Mouse (Mus musculus) urinary bladder, postnatal 25 days (tissue): ENCODE measurements around the gene Iqschfp.

ENCODE experiments used
- DNase-seq: peaks from one replicate; pipeline ENCODE4 v3.0.0; 2022; ENCODE audit warnings: low spot score

Iqschfp gene

GRCm38 (mm10) chr3:68434435-68434834 is 542.4 kb downstream of the Iqschfp start:
- no peak for DNase-seq

- DNase-seq, result no peak
Observed at GRCm38 (mm10) chr3:68434897-68435296, 542.9 kb downstream of the Iqschfp start.

- no peak for DNase-seq
Observed at GRCm38 (mm10) chr3:68448480-68448879, 556.4 kb downstream of the Iqschfp start.

GRCm38 (mm10) chr3:68451634-68452033 is 559.6 kb downstream of the Iqschfp start:
- no peak for DNase-seq

- DNase-seq, result no peak
Observed at GRCm38 (mm10) chr3:68453266-68453665, 561.2 kb downstream of the Iqschfp start.

GRCm38 (mm10) chr3:68453719-68454455 is 561.9 kb downstream of the Iqschfp start:
- no peak for DNase-seq

GRCm38 (mm10) chr3:68466643-68467042 is 574.6 kb downstream of the Iqschfp start:
- no peak for DNase-seq

GRCm38 (mm10) chr3:68467941-68468687 is 576.1 kb downstream of the Iqschfp start:
- DNase-seq, result no peak

GRCm38 (mm10) chr3:68469643-68470042 is 577.6 kb downstream of the Iqschfp start:
- DNase-seq, result no peak

GRCm38 (mm10) chr3:68470061-68470460 is 578.0 kb downstream of the Iqschfp start:
- no peak for DNase-seq

- DNase-seq, result no peak
Observed at GRCm38 (mm10) chr3:68470622-68471021, 578.6 kb downstream of the Iqschfp start.

- DNase-seq, result no peak
Observed at GRCm38 (mm10) chr3:68476336-68476735, 584.3 kb downstream of the Iqschfp start.

- DNase-seq, result no peak
Observed at GRCm38 (mm10) chr3:68477478-68477877, 585.4 kb downstream of the Iqschfp start.

- DNase-seq, result no peak
Observed at GRCm38 (mm10) chr3:68479266-68479665, 587.2 kb downstream of the Iqschfp start.

GRCm38 (mm10) chr3:68483517-68483916 is 591.5 kb downstream of the Iqschfp start:
- DNase-seq, result no peak

GRCm38 (mm10) chr3:68484021-68484420 is 592.0 kb downstream of the Iqschfp start:
- DNase-seq, result no peak

GRCm38 (mm10) chr3:68484561-68484960 is 592.5 kb downstream of the Iqschfp start:
- DNase-seq, result no peak

GRCm38 (mm10) chr3:68487621-68488020 is 595.6 kb downstream of the Iqschfp start:
- DNase-seq, result no peak

- no peak for DNase-seq
Observed at GRCm38 (mm10) chr3:68488316-68488715, 596.3 kb downstream of the Iqschfp start.

- DNase-seq, result no peak
Observed at GRCm38 (mm10) chr3:68491516-68491915, 599.5 kb downstream of the Iqschfp start.

GRCm38 (mm10) chr3:68492066-68492465 is 600.0 kb downstream of the Iqschfp start:
- DNase-seq, result no peak

- no peak for DNase-seq
Observed at GRCm38 (mm10) chr3:68492513-68492912, 600.5 kb downstream of the Iqschfp start.

GRCm38 (mm10) chr3:68493170-68493585 is 601.1 kb downstream of the Iqschfp start:
- DNase-seq, result peak; percentile 12
